Mouse (Mus musculus) kidney, adult 2 months (tissue): ENCODE results near the gene Phyhd1.

Experiments
- CTCF ChIP-seq: fragments of 200-500 bp; conservative IDR thresholded peaks from 2 replicates; pipeline ENCODE4 v1.5.1; 2011; ENCODE audit warnings: low read depth, mild to moderate bottlenecking, control low read depth, low read length, moderate library complexity, mixed read lengths; ENCODE audit not compliant: insufficient read depth, insufficient read length
- POLR2A ChIP-seq: fragments of 200-500 bp; IDR thresholded peaks from one replicate; pipeline ENCODE4 v1.6.1; 2011; ENCODE audit warnings: low read depth, low read length, control low read depth

DNA sequence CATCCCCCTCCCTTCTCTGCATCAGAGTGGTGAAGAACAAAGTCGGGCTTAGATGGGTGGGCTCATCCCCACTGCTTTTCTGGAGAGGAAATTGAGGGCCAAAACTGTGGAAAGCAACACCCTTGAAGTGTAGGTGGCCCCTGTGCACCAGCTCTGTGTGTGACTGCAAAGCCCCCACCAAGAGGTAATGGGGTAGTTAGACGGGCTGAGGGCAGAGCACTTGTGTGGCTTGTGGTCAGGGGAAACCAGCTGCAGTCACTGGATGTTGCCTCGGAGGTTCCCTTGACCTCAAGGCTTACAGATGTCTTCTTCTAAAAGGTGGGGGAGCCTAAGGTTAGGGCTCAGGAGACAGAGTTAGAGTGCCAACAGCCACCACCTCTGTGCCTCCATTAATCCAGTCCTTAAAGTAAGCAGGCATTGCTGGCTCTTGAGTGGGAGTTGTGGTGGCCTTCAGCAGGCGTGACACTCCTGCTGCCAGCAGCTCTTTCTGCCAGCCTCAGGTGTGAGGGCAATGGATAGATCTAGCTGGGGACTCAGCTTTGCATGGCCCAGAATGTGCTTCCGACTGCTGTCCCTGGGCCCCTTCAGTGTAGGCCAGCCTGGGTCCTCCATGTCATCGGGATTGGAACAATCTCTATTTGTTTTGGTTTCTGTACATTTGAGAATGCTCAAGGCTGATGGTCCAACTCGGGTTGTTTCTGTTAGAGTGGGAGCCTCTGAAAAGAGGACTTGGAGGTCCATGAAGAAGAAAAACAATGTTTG is 8.1 kb upstream of the Phyhd1 start:
- TF ChIP-seq CTCF (no peak), POLR2A (no peak)
